Mouse (Mus musculus): ENCODE data around the gene Megf8. TPM values are rescaled to one million over a fixed set of nuclear protein-coding genes. Genes with fewer than 3 reads are reported as not detected.
A peak's percentile ranks its signal among the peaks of the same experiment; 100 is the strongest.

Megf8 gene
- total RNA-seq, 4 experiments from 2014 or later: 62.4 to 82.4 (median 71.7) TPM

DNA sequence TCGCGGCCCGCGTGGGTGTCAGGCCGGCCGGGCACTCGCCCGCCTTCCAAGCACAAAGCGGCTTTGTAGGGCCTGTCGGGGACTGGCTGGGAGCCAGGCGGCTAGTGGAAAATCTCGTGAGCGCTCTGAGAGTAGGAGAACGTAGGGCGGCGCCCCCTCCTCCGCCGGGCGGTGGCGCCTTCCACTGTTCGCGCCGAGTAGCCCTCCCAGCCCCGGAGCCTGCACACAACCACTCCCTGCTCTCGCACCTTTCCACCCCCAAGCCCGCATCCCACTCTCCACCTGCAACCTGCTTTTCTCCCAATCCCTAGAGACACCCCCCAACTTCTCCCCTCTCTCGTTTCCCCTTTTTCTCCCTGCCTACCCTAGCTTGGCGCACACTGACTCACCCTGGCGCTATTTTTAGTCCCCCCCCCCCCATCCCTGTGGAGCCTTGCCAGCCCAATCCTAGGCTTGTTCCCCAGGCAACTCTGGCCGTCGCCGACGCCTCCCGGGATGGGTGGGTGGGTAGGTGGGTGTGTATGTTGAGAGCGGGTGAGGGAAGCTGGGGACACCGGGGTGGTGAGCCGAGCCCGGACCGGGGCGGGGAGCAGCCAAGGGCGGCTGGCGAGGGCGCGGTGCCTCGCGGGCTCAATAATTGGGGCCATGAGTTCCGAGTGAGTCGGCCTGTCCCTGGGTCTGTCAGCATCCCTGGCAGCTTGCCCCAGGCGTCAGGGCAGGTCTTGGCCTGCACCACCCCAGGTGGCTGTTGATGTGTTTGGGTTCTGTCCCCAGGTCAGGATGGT lies 37.7 kb upstream of the Megf8 start:
- DNase-seq: peak; percentile 88

DNA sequence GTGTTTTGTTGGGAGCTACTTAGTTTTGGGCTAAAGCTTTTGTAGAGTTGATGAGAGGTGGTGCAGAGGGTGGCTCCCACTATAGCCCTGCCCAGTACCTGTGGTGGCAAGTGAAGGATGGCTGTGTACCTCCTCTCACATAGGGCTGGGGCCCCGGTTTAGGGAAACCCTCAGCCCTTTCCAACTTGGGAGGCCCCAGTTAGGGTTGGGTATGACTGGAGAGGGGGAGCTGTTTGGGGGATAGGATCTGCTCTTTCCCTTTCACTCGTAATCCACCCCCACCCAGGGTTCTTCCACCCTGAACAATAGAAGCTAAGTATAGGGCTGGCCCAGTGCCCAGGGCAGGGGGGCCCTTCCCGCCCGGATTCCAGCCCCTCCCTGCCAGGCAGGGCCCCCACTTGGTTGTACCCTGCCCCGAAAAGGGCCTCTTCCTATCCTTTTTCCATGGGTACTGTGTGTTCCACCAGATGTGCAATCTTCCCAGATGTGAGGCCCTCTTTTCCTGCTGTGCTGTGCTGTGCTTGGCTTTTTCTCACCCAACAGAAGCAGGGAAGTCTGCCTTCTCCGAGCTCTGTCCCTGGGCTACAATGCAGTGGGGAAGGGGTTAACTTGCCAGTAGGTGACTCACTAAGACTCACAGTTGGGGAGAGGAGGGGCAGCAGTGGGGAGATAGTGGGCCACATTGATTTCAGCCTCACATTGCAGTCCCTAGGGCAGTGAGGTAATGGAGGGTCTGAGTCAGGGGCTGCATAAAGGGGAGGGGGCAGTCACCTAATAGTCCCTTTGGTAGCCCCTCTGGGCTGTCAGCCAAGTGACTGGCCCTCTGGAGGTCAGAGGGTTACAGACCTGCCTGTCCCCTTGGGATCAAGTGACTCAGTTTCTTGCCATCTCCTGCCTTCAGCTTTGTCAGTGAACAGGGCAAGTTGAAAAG lies 36.8 kb upstream of the Megf8 start:
- no peak for DNase-seq

DNA sequence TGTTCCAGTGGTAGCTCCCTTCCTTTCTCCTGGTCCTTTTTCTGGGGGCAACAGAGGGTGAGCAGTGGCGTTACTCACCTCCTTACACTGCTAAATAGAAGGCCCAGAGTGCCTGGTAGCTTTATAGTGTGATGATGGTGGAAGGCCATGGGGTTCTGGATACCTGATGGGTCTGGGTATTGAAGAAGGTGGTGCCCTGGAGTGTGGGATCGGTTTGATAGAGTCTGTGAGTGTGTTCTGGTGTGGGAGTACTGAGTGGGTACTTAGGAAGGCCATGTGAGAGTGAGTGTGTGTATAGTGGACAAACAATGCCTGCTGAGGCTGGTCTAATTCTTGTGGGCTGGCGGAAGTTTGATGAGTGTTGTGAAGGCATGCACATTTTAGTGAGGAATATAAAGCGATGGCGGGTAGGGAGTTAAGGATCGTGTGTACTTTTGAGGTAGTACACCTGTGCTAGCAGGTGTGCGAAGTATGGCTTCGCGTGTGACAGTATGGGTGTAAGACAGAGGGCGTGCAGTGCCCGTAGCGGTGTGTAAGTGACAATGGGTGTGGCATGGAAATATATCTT lies 35.7 kb upstream of the Megf8 start:
- DNase-seq: no peak

DNA sequence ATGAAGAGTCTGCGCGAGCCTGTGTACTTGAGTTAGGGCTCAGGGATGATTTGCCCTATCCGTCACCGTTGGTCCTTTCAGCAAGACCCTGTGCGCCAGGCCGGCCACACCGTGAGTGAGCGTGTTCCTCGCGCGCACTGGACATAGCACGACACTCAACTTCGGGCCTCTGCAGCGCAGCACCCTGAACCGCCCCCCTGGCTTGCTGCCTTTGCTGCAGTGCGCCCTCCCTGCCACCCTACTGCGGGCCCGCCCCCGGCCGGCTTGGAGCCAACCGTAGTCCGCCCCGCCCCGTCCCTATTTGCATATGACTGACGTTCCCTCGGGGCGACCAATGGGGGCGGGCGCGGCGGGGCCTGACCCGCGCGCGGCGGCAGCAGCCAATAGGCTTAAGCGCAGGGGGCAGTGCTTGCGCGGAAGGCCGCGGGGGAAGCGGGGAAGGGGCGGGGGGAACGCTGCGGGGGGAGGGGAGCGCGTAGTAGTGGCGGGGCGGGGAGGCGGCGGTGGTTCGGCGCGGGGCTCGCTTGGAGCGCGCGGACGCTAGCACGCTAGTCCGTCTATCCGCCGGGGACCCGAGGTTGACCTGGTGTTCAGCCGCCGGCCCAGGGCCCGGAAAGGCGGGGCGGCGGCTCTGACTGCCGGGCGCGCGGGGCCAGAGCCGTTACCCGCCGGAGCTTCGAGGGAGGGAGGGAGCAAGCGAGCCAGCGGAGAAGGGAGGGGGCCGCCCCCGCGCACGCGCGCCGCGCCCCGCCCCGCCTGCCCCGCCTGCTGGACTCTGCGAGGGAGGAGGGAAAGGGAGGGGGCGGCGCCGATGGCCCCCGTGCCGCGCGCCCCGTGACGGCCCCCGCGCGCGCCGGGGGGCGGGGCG lies 35.0 kb upstream of the Megf8 start:
- DNase-seq: peak; percentile 96

DNA sequence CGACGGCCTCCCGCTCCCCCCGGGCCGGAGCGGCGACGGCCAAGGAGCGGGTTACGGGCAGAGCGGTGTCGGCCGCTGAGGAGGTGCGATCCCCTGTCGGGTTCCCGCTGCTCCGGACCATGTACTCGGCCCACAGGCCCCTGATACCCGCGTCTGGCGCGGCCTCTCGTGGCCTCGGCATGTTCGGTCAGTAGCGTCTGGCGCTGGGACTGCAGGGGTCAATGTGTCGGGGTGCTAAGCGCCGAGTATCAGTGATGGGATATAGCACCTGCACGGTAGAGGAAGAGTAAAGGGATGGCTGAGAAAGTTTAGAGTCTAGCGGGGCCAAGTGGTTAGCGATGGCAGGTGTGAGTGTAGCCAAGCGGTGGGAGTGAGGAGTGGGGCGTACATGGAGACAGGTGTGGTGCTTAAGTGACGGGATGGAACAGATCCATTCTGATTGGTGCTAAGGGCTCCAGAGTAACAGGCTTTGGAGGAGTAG lies 34.2 kb upstream of the Megf8 start:
- no peak for DNase-seq

DNA sequence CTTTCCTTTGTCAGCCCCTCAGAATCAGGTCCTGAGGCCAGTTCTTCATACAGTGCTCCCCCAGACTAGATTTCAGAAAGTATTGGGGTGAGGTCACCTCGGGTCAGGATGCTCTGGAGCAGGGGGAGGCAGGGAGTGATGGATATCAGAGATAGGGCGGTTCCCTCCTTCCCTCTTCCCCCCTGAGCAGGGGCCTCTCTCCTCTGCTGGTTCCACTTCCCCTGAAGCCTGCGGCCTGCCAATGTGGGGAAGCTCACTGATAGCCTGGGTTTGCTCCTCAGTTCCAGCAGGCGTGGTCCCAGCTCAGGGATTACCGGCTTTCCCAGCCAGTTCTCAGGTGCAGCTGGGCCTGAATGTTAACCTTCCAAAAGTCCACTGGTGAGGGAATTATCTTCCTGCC lies 33.3 kb upstream of the Megf8 start:
- DNase-seq: no peak

DNA sequence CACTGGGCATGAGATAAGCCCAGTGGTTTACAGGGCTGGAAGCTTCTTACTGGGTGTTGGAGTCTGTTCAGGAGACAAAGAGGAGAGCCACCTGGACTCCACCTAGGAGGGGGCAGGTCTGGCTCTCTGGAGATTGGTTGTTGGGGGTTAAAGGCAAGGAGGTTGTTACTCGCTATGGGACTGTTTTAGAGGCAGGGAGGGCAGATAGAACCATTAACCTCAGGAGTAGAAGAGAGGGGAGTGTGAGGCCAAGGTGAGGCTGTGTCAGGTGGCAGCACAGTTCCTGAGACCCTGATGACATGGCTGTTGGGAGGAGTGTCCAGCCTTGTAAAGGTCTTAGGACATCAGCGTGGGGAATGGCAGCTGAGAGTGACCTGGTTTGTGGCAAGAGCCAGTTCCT lies 32.8 kb upstream of the Megf8 start:
- no peak for DNase-seq

DNA sequence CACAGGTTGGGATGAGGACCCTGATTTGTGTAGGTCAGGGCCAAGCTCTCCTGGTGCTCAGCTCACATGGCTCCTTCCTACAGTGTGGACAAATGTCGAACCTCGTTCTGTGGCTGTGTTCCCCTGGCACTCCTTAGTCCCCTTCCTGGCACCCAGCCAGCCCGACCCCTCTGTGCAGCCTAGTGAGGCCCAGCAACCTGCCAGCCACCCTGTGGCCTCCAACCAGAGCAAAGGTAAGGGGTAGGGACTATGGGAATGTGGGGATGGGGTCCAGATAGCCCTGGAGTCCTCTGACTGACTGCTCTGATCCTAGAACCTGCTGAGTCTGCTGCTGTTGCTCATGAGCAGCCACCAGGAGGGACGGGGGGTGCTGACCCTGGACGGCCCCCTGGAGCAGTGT lies 32.2 kb upstream of the Megf8 start:
- no peak for DNase-seq

DNA sequence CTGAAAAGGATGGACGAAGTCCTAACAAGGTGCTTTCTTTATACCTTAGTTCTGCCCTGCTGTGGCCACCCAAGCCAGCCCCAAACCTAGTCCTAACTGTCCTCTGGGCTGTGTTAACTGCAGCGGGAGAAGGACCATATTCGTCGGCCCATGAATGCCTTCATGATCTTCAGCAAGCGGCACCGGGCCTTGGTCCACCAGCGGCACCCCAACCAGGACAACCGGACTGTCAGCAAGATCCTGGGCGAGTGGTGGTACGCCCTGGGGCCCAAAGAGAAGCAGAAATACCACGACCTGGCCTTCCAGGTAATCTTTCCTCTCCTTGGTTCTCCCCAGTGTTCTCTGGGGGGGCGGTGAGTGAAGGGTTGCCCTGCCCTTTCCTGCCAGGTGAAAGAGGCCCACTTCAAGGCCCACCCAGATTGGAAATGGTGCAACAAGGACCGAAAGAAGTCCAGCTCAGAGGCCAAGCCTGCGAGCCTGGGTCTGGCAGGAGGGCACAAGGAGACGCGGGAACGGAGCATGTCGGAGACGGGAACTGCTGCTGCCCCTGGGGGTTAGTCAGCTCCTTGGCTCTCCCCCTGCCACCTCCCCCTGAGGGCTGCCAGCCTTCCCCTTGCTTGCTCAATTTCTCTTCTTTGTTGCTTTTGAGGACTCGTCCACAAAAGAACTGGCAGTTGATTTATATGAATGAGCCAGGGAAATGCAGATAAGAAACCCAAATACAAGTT lies 31.3 kb upstream of the Megf8 start:
- no peak for DNase-seq

DNA sequence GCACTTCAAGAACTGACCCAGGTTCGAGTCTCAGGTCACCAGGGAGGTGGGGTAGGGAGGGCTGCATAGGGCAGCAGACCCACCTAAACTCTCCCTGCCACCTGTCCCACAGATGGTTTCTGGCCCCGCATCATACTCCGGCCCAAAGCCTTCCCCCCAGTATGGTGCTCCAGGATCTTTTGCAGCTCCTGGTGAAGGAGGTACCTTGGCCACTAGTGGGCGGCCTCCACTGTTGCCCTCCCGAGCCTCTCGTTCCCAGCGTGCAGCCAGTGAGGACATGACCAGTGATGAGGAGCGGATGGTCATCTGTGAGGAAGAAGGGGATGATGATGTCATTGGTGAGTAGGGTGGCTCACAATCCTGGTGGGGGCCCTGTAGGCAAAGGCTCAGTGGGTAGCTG lies 30.0 kb upstream of the Megf8 start:
- DNase-seq: no peak

DNA sequence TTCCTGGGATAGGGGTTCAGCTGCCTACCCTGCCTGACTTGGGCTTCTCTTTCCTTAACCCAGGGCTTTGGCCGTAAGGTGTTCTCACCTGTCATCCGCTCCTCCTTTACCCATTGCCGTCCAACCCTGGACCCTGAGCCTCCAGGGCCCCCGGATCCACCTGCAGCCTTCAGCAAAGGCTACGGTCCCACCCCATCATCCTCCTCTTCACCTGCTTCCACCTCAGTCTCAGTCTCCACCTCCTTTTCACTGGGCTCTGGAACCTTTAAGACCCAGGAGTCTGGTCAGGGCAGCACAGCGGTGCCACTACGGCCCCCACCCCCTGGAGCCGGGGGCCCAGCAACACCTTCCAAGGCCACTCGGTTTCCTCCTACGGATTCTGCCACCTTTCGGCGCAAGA lies 29.0 kb upstream of the Megf8 start:
- no peak for DNase-seq

DNA sequence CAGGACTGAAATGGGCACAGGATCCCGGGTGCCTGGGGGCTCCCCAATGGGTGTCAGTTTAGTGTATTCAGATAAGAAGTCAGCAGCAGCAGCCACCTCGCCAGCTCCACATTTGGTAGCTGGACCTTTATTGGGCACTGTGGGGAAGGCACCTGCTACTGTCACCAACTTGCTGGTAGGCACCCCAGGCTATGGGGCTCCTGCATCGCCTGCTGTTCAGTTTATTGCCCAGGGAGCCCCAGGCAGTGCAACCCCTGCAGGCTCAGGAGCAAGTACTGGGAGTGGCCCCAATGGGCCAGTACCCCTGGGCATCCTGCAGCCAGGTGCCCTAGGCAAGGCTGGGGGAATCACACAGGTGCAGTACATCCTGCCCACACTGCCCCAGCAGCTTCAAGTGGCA lies 28.2 kb upstream of the Megf8 start:
- no peak for DNase-seq

DNA sequence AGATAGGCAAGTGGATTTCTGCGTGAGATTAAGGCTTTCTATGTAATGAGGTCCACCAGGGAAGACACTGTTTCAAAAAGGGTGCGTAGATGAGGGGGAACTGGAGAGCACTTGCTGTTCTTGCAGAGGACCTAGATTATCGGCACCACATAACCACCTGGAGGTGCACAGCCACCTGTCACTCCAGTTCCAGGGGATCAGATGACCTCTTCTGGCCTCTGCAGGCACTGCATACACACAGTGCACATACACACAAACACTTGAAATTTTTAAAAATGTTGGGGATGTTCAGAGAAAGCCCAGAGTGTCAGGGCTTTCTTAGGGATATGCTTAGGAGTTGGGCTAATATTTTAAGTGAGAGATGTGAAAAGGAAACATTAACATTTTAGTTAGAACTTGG lies 27.0 kb upstream of the Megf8 start:
- no peak for DNase-seq

DNA sequence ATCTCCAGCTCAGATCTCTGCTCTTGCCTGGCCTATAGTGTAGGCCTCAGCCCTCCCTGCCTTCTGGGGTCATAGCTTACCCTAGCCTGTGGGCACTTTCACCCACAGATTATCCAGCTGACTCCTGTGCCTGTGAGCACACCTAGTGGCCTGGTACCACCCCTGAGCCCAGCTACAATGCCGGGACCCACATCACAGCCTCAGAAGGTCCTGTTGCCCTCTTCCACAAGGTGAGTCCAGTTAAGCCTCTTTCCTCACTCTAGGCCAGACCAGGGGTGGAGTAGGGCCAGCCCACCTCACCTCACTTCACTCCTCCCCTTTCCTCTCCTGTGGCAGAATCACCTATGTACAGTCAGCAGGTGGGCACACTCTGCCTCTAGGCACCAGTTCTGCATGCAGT lies 26.5 kb upstream of the Megf8 start:
- DNase-seq: no peak

DNA sequence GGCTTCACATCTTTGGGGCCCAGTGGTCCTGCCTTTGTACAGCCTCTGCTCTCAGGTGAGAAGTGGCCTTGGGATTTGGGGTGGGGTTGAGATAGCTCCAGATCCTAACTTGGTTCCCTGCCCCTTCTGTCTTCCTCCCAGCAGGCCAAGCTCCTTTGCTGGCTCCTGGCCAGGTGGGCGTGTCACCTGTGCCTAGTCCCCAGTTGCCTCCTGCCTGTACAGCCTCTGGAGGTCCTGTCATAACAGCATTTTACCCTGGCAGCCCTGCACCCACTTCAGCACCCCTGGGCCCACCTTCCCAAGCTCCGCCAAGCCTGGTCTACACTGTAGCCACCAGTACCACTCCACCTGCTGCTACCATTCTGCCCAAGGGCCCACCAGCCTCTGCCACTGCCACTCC lies 26.1 kb upstream of the Megf8 start:
- DNase-seq: no peak

DNA sequence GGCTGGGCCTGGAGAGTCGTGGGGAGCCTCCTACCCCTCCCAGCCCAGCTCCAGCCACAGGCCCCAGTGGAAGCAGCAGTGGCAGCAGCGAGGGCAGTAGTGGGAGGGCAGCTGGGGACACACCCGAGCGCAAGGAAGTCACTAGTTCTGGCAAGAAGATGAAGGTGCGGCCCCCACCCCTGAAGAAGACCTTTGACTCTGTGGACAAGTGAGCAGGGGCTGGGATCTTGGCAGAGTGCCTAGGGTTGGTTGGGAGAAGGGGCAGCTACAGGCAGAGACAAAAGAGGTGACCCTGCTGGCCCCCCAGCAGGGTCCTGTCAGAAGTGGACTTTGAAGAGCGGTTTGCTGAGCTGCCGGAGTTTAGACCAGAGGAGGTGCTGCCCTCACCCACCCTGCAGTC lies 24.9 kb upstream of the Megf8 start:
- DNase-seq: no peak

DNA sequence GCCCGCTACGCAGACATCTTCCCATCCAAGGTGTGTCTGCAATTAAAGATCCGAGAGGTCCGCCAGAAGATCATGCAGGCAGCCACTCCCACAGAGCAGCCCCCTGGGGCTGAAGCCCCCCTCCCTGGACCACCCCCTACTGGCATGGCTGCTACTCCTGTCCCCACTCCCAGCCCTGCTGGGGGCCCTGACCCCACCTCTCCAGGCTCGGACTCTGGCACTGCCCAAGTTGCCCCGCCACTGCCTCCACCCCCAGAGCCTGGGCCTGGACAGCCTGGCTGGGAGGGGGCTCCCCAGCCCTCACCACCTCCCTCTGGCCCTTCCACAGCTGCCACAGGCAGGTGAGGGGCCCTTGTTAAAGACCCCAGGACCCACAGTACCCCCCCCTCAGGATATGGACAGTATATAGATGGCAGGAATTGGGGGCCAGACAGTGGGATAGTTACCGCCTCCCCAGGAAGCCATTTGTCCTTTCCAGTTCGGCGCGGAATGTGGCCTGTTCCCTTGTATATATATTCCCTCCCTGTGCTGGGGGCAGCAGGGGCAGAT lies 23.7 kb upstream of the Megf8 start:
- no peak for DNase-seq

DNA sequence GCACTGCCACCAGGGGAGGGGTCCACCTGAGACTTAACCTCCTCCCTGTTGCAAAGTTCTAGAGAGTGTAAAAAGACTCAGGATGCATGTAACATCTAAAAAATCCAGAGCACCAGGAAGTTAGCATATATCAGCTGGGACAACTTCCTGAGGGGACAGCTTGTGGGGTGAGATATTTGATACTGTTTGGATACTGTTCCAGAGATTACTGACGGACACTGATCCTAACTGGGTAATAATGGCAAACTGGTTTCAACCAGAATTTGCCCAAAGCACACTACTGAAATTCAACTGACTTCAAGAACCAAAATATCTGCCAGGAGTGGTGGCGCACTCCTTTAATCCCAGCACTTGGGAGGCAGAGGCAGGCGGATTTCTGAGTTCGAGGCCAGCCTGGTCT lies 22.5 kb upstream of the Megf8 start:
- DNase-seq: no peak

DNA sequence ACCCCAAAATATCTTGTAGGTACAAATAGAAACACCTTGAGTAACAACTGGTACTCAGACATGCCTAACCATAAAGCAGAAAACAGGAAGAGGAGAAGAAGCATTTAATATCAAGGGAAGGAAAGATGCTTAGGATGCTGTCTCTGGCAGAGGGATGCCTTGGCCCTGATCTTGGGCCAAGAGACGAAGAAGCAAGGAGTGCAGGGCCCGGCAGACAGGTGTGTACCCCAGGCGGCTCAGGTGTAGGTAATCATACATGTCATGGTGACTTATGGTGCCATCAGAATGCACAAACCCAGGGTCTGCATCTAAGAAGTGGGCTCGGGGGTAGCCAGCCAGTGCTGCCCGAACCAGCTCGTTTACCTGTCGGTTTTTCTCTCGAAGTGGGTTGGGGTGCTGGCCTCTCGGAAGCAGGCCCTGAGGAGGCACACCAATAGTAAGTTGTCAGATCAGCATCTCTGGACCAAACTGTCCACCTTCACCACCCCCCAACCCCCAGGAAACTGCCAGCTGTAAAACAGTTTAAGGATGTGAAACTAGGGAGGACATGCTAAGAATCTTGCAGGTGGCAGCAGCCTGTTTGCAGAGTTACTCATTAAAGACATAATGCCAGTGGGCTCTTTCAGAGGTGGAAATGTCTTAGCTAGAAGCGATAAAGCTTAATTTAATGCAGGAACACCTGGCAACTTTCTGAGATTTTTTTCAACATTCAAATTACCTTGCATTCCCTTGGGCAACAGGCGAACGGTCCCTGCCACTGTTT lies 21.8 kb upstream of the Megf8 start:
- no peak for DNase-seq

DNA sequence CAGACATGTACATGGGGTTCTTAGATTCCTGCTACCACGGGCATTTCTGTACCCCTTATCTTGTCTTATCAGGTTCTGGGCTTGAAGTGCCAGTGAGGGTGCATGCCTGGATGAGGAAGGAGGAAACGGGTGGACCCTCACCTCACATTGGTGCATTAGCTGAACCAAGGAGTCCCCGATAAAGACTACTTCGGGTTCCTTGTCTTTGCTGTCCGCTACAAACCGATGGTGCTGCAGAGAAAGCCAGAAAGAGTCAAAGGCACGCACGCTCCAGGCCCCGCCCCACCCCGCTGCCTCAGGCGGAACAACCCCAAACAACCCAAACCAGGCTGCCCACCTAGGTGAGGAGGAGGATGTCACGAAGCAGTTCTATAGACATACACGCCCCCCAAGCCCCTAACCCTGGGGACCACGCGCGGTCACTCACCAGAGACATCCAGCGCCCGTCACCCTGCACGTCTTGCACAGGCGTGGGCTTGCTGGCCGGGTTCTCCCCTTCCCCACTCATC lies 20.0 kb upstream of the Megf8 start:
- DNase-seq: no peak

Data from adrenal gland, adult 8-10 months (tissue).